Mouse (Mus musculus) limb, embryonic 10.5 days (tissue): ENCODE results near the gene Gabrb1. TPM values are rescaled to one million over a fixed set of nuclear protein-coding genes. Genes with fewer than 3 reads are reported as not detected.
"Not testable (repeated sequence)": the region's sequence is repeated elsewhere in the genome, so short reads cannot be mapped to it uniquely, and the experiment has no call there.

Source experiments
- DNase-seq: peaks from one replicate; pipeline ENCODE4 v3.0.0-alpha.2; 2017; ENCODE audit warnings: low spot score
- H3K27ac ChIP-seq: fragments of 300-500 bp; sonication (generic); 2 replicates; pipeline ENCODE4 v1.5.1; 2016; ENCODE audit warnings: mild to moderate bottlenecking
- H3K27me3 ChIP-seq: fragments of 300-500 bp; sonication (generic); 2 replicates; pipeline ENCODE4 v1.6.1; 2016; ENCODE audit warnings: low read depth, mild to moderate bottlenecking; ENCODE audit not compliant: poor library complexity, severe bottlenecking
- H3K36me3 ChIP-seq: fragments of 300-500 bp; sonication (generic); 2 replicates; pipeline ENCODE4 v1.6.1; 2016; ENCODE audit warnings: mild to moderate bottlenecking, moderate library complexity
- H3K4me1 ChIP-seq: fragments of 300-500 bp; sonication (generic); 2 replicates; pipeline ENCODE4 v1.6.1; 2016
- H3K4me3 ChIP-seq: fragments of 300-500 bp; sonication (generic); 2 replicates; pipeline ENCODE4 v1.5.1; 2016; ENCODE audit warnings: mild to moderate bottlenecking, moderate library complexity
- H3K9me3 ChIP-seq: fragments of 300-500 bp; sonication (generic); replicated peaks from 2 replicates; pipeline ENCODE4 v1.6.1; 2016; ENCODE audit warnings: mild to moderate bottlenecking
- WGBS: fragments of 180-500 bp; shearing (Covaris S2); methylation state at CpG from one replicate; pipeline ENCODE4 v1.1.7; 2016; 5-methylcytosine and 5-hydroxymethylcytosine counted together
- polyA plus RNA-seq: library from polyadenylated mRNA; unstranded; fragments of >200 nt; fragmentation: Nextera tagmentation; extraction: Ambion mirVana; gene quantifications from 2 replicates; pipeline ENCODE4 v1.2.1, GENCODE M21; 2016

The Gabrb1 gene
- polyA plus RNA-seq, 1 experiment from 2014 or later: 0.01 TPM

DNA sequence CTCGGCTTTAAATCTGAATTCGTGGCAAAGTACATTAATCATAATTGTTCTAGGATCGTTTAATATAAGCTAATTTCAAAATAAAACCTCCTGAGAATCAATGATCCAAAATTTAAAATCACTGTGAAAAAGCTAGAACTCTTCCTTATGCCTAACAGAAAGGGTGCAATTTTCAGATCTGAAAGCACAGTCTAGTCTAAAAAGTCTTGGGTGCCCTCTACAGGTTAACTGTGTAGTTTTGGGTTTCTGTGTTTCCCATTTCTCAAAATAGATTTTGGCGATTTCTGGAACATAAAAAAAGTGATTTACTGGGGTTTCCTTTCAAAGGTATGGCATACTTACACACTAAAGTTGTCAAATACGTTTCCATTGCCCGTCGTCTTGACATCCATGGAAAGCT is 436.7 kb downstream of the Gabrb1 start:
- H3K27ac ChIP-seq: no peak overlapping the region
- no peak for DNase-seq
- WGBS: 66% methylated on average over 7 of the region's 7 CpGs

GRCm38 (mm10) chr5:72095015-72095414 is 437.1 kb downstream of the Gabrb1 start:
- Histone ChIP-seq H3K36me3 (no peaks in the 10 kb centered on the region), H3K27ac (no peak overlapping the region), H3K27me3 (no peaks in the 10 kb centered on the region), H3K9me3 (no peaks in the 10 kb centered on the region), H3K4me1 (no peaks in the 10 kb centered on the region), H3K4me3 (no peak overlapping the region)
- 95% methylated on average over 2 of the region's 2 CpGs for WGBS
- DNase-seq: no peak

More for the DNA sequence above, 436.7 kb downstream of the Gabrb1 start:
- H3K4me3 ChIP-seq: no peak overlapping the region
- no peaks in the 10 kb centered on the region for H3K4me1 ChIP-seq
- H3K36me3 ChIP-seq: no peaks in the 10 kb centered on the region
- no peaks in the 10 kb centered on the region for H3K9me3 ChIP-seq
- no peaks in the 10 kb centered on the region for H3K27me3 ChIP-seq

GRCm38 (mm10) chr5:72104274-72104921 is 446.5 kb downstream of the Gabrb1 start:
- Histone ChIP-seq H3K27me3 (no peaks in the 10 kb centered on the region), H3K4me1 (no peaks in the 10 kb centered on the region), H3K27ac (no peak overlapping the region), H3K9me3 (no peaks in the 10 kb centered on the region), H3K4me3 (no peak overlapping the region), H3K36me3 (no peaks in the 10 kb centered on the region)
- DNase-seq: no peak
- 84% methylated on average over 7 of the region's 7 CpGs for WGBS

GRCm38 (mm10) chr5:72122414-72123037 is 464.6 kb downstream of the Gabrb1 start:
- 94% methylated on average over 6 of the region's 6 CpGs for WGBS
- DNase-seq: no peak

DNA sequence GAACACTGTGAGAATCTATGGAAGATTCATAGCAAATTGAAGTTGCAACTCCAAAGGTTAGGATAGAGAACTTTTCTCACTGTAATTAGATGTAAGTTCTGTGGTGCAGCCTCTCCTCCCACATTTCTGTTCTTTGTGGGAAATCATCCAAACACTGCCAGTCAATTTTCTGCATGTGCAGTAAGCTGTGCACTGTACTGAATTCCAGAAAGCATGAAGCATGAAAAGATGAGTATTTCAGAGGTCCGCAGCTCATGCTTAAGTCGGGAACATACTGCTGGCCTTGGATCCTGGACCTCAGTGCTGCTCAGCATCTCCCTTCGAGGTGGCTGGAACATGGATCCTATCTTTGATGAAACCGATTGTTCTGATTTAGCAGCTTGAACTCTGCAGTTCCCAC is 468.8 kb downstream of the Gabrb1 start:
- H3K9me3 ChIP-seq: no peaks in the 10 kb centered on the region
- H3K27ac ChIP-seq: no peak overlapping the region
- H3K4me1 ChIP-seq: no peaks in the 10 kb centered on the region
- no peaks in the 10 kb centered on the region for H3K36me3 ChIP-seq
- H3K27me3 ChIP-seq: no peaks in the 10 kb centered on the region
- WGBS: 93% methylated on average over 4 of the region's 4 CpGs
- DNase-seq: no peak
- no peak overlapping the region for H3K4me3 ChIP-seq

More at GRCm38 (mm10) chr5:72122414-72123037, 464.6 kb downstream of the Gabrb1 start:
- Histone ChIP-seq H3K27ac (no peak overlapping the region), H3K9me3 (no peaks in the 10 kb centered on the region), H3K4me3 (no peak overlapping the region), H3K4me1 (no peaks in the 10 kb centered on the region), H3K27me3 (no peaks in the 10 kb centered on the region), H3K36me3 (no peaks in the 10 kb centered on the region)

- H3K27me3 ChIP-seq: no peaks in the 10 kb centered on the region
- 69% methylated on average over 2 of the region's 2 CpGs for WGBS
These were observed 476.0 kb downstream of the Gabrb1 start for GRCm38 (mm10) chr5:72133906-72134305.

GRCm38 (mm10) chr5:72138256-72138655 is 480.3 kb downstream of the Gabrb1 start:
- no peak overlapping the region for H3K4me3 ChIP-seq
- H3K9me3 ChIP-seq: no peaks in the 10 kb centered on the region
- 91% methylated on average over 7 of the region's 7 CpGs for WGBS
- H3K27ac ChIP-seq: no peak overlapping the region
- no peaks in the 10 kb centered on the region for H3K27me3 ChIP-seq
- no peaks in the 10 kb centered on the region for H3K4me1 ChIP-seq
- no peak for DNase-seq
- no peaks in the 10 kb centered on the region for H3K36me3 ChIP-seq

More at GRCm38 (mm10) chr5:72133906-72134305, 476.0 kb downstream of the Gabrb1 start:
- Histone ChIP-seq H3K4me3 (no peak overlapping the region), H3K36me3 (no peaks in the 10 kb centered on the region), H3K9me3 (no peaks in the 10 kb centered on the region), H3K27ac (no peak overlapping the region), H3K4me1 (no peaks in the 10 kb centered on the region)
- no peak for DNase-seq

DNA sequence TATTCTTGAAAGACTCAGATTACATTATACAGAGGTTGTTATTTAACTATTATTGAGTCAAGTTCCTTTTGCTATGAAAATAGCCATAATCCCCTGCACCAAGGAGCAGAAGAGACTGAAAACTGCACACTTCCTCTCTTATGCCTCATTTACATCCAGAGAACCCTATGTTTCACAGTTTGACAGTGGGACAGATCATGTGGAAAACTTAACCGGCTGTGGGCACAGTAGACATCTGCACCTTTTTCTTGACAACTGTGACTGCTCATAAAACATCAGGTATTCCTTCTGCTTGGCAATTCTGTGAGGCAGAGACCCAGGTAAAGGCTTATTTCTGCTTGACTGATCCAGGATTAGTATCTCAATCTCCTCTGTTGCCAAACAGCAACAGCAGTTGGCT is 481.7 kb downstream of the Gabrb1 start:
- no peaks in the 10 kb centered on the region for H3K4me1 ChIP-seq
- no peaks in the 10 kb centered on the region for H3K27me3 ChIP-seq
- H3K4me3 ChIP-seq: no peak overlapping the region
- no peaks in the 10 kb centered on the region for H3K36me3 ChIP-seq
- H3K27ac ChIP-seq: no peak overlapping the region
- H3K9me3 ChIP-seq: no peaks in the 10 kb centered on the region
- WGBS: 85% methylated on average over 1 of the region's 1 CpGs
- DNase-seq: no peak

GRCm38 (mm10) chr5:72148679-72149078 is 490.8 kb downstream of the Gabrb1 start:
- Histone ChIP-seq H3K4me1 (0 out of 2 replicates have a peak, but pooled peaks cover 7% of the 10 kb centered on the region), H3K27me3 (no peaks in the 10 kb centered on the region), H3K4me3 (no peak overlapping the region), H3K27ac (no peak overlapping the region), H3K9me3 (no peaks in the 10 kb centered on the region), H3K36me3 (no peaks in the 10 kb centered on the region)
- WGBS: 66% methylated on average over 5 of the region's 5 CpGs
- DNase-seq: no peak

GRCm38 (mm10) chr5:72150870-72151269 is 493.0 kb downstream of the Gabrb1 start:
- DNase-seq: no peak
- 0 out of 2 replicates have a peak, but pooled peaks cover 7% of the 10 kb centered on the region for H3K4me1 ChIP-seq

DNA sequence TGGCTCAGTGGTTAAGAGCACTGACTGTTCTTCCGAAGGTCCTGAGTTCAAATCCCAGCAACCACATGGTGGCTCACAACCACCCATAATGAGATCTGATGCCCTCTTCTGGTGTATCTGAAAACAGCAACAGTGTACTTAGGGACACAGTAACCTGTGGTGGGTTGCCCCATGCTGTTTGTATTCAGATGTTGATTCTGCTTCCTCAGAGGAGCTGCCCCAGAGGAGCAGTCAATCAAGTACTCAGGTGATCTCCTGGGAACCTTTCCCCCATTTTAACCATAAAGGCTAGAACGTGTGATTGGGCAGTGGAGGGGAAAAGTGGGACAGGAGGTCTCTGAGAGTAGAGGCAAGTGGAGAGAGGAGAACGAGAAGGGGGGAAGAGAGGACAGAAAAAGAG is 497.8 kb downstream of the Gabrb1 start:
- not testable (repeated sequence) for H3K27me3 ChIP-seq, H3K4me3 ChIP-seq, H3K9me3 ChIP-seq, H3K27ac ChIP-seq, DNase-seq, H3K4me1 ChIP-seq
- peaks cover 53% of the 10 kb centered on the region for H3K36me3 ChIP-seq
- 75% methylated on average over 3 of the region's 3 CpGs for WGBS

More at GRCm38 (mm10) chr5:72150870-72151269, 493.0 kb downstream of the Gabrb1 start:
- Histone ChIP-seq H3K9me3 (no peaks in the 10 kb centered on the region), H3K27ac (no peak overlapping the region), H3K36me3 (peaks cover 12% of the 10 kb centered on the region), H3K27me3 (no peaks in the 10 kb centered on the region), H3K4me3 (no peak overlapping the region)
- 94% methylated on average over 5 of the region's 5 CpGs for WGBS

- WGBS: 87% methylated on average over 5 of the region's 5 CpGs
- no peak for DNase-seq
- H3K36me3 ChIP-seq: peaks cover 62% of the 10 kb centered on the region
- no peaks in the 10 kb centered on the region for H3K9me3 ChIP-seq
- H3K4me3 ChIP-seq: no peak overlapping the region
- no peak overlapping the region for H3K27ac ChIP-seq
- H3K27me3 ChIP-seq: no peaks in the 10 kb centered on the region
- H3K4me1 ChIP-seq: no peaks in the 10 kb centered on the region
These were observed 498.7 kb downstream of the Gabrb1 start for GRCm38 (mm10) chr5:72156598-72156997.

DNA sequence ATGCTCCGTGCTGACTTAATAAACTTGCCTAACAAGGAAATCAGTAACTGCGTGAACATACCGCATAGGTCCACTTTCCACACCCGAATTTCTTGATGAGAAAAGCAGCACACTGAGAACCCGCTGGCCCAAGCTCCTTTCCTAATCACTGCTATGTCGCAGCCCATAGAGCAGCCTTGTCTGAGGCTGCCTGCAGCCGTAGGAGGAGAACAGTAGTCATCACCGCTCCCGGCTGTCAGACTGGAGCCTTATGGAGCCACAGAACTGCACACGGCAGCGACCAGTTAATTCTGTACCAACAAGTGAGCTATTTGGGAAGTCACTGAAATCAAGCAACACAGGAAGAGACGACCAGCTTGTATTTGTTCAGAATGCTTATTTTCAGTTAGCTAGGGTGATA is 500.8 kb downstream of the Gabrb1 start:
- no peak for DNase-seq
- H3K4me3 ChIP-seq: no peak overlapping the region
- 94% methylated on average over 12 of the region's 12 CpGs for WGBS

More for the DNA sequence above, 500.8 kb downstream of the Gabrb1 start:
- Histone ChIP-seq H3K36me3 (peaks cover 80% of the 10 kb centered on the region), H3K27me3 (no peaks in the 10 kb centered on the region), H3K4me1 (no peaks in the 10 kb centered on the region), H3K9me3 (no peaks in the 10 kb centered on the region), H3K27ac (no peak overlapping the region)
